33 mouse cellular contexts compared by ENCODE assay signal in genomic region chr13:100523698-100524097, GRCm38 (mm10).
"Had no signal": no experiment of that assay in that cellular context is flagged by ENCODE, and none has a peak within 500 bp of the region (broad histone marks: within the 10 kb centered on the region; RNA-seq: fewer than 3 reads in every experiment).

No protein-coding gene starts in this region.

- H3K36me3 ChIP-seq: heart, embryonic 10.5 days; heart, embryonic 12.5 days; heart, embryonic 13.5 days; heart, embryonic 15.5 days; hindbrain, embryonic 10.5 days; hindbrain, embryonic 12.5 days; hindbrain, embryonic 13.5 days; hindbrain, embryonic 15.5 days; intestine, embryonic 15.5 days; kidney, embryonic 15.5 days had no signal

- ATAC-seq: hindbrain, embryonic 16.5 days; hindbrain, postnatal 0 days; inflammation-experienced regulatory T-cells, adult 6 months had no signal

- H3K4me2 ChIP-seq: heart, embryonic 11.5 days; heart, embryonic 12.5 days; heart, embryonic 13.5 days; heart, embryonic 15.5 days; hindbrain, embryonic 12.5 days; hindbrain, embryonic 13.5 days; hindbrain, embryonic 14.5 days; hindbrain, embryonic 15.5 days; intestine, embryonic 15.5 days; kidney, embryonic 15.5 days had no signal

- H3K4me1 ChIP-seq: heart, embryonic 10.5 days; heart, embryonic 12.5 days; heart, embryonic 13.5 days; heart, embryonic 15.5 days; hindbrain, embryonic 12.5 days; hindbrain, embryonic 13.5 days; hindbrain, embryonic 15.5 days had no signal

- H3K27me3 ChIP-seq: heart, embryonic 12.5 days; heart, embryonic 13.5 days; heart, embryonic 15.5 days; hindbrain, embryonic 12.5 days; hindbrain, embryonic 13.5 days; hindbrain, embryonic 15.5 days; intestine, embryonic 15.5 days; kidney, embryonic 15.5 days had no signal

- H3K9ac ChIP-seq: heart, embryonic 12.5 days; heart, embryonic 13.5 days; heart, embryonic 15.5 days; hindbrain, embryonic 12.5 days; hindbrain, embryonic 13.5 days; hindbrain, embryonic 14.5 days; hindbrain, embryonic 15.5 days; intestine, embryonic 15.5 days; kidney, embryonic 15.5 days had no signal

- H3K4me3 ChIP-seq: heart, embryonic 10.5 days; heart, embryonic 12.5 days; heart, embryonic 13.5 days; heart, embryonic 15.5 days; hindbrain, embryonic 10.5 days; hindbrain, embryonic 12.5 days; hindbrain, embryonic 13.5 days; hindbrain, embryonic 15.5 days; intestine, embryonic 15.5 days; kidney, embryonic 15.5 days; layer of hippocampus, adult 2 months had no signal

- H3K9me3 ChIP-seq: heart, embryonic 10.5 days; heart, embryonic 12.5 days; heart, embryonic 13.5 days; heart, embryonic 15.5 days; hindbrain, embryonic 10.5 days; hindbrain, embryonic 12.5 days; hindbrain, embryonic 13.5 days; hindbrain, embryonic 15.5 days; intestine, embryonic 15.5 days; kidney, embryonic 15.5 days had no signal

- DNase-seq: heart, postnatal 10 days; heart, postnatal 14 days; heart, postnatal 36 days; heart, postnatal 4 days; kidney, adult 11 months; kidney, adult 18-20 months; kidney, adult 2 months; kidney, adult 8-10 months; kidney, adult 9 months; kidney, postnatal 10 days; kidney, postnatal 14 days; kidney, postnatal 25 days; kidney, postnatal 36 days; kidney, postnatal 4 days; layer of hippocampus, adult 9-11 months; layer of hippocampus, postnatal 36 days had no signal

- H3K27ac ChIP-seq: heart, embryonic 10.5 days; heart, embryonic 13.5 days; heart, embryonic 15.5 days; hindbrain, embryonic 10.5 days; hindbrain, embryonic 12.5 days; hindbrain, embryonic 13.5 days; hindbrain, embryonic 14.5 days; hindbrain, embryonic 15.5 days; hindbrain, postnatal 0 days; kidney, embryonic 15.5 days; kidney, postnatal 0 days; layer of hippocampus, adult 2 months had no signal
